Mouse (Mus musculus) heart, postnatal 0 days (tissue): ENCODE data around the gene Brat1.
"Not testable (repeated sequence)": the region's sequence is repeated elsewhere in the genome, so short reads cannot be mapped to it uniquely, and the experiment has no call there.

Source experiments
- CTCF ChIP-seq: IDR thresholded peaks from 2 replicates; pipeline ENCODE4 v1.5.1; 2016; ENCODE audit warnings: antibody characterized with exemption, control low read depth, low read depth
- EP300 ChIP-seq: IDR thresholded peaks from 2 replicates; pipeline ENCODE4 v1.6.1; 2016; ENCODE audit warnings: antibody characterized with exemption, low read depth

DNA sequence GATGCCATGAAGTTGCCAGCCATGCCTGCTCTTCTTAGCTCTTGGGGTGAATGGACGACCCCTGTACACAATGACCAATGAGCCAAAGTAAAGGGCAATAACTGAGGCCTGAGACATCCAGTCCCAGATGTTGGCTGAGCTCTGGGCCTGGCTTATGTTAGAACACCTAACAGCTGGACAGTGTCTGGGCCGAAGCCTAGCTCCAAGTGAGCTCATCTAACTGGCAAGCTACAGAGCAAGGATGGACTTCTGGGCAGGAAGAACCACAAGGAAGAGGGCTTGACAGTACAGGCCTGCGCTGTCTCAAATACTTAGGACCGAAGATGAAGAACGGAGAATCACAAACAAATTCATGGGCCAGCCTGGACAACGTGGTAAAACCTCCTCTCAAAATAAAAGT is 32.2 kb upstream of the Brat1 start:
- not testable (repeated sequence) for TF ChIP-seq EP300, CTCF
